ENCODE assay signal across 10 mouse cellular contexts in genomic region chr13:98587639-98588038, GRCm38 (mm10). TPM values are rescaled to one million over a fixed set of nuclear protein-coding genes. Genes with fewer than 3 reads are reported as not detected.
A peak's percentile ranks its signal among the peaks of the same experiment; 100 is the strongest.
DNase-seq lines count a peak whose midpoint lies in the region; ATAC-seq and TF ChIP-seq lines count a peak whose summit lies in the region.
"Had no signal": no experiment of that assay in that cellular context is flagged by ENCODE, and none has a peak within 500 bp of the region (broad histone marks: within the 10 kb centered on the region; RNA-seq: fewer than 3 reads in every experiment).

No protein-coding gene starts in this region.

- 0 out of 2 replicates have a peak, but pooled peaks cover 4% of the 10 kb centered on the region for H3K27me3 ChIP-seq in intestine, embryonic 15.5 days (replicated peaks)
- H3K27me3 ChIP-seq in midbrain, embryonic 16.5 days (ENCODE audit: control insufficient read depth, insufficient read depth, low read depth, low read length) = peaks cover 63% of the 10 kb centered on the region
- H3K27me3 ChIP-seq in liver, postnatal 0 days (ENCODE audit: insufficient read depth, low read length) = peaks cover 55% of the 10 kb centered on the region

- peak overlapping the region; percentile 35 for H3K4me2 ChIP-seq in intestine, embryonic 15.5 days (replicated peaks)
- H3K4me2 ChIP-seq in midbrain, embryonic 16.5 days (ENCODE audit: low read length) = peak overlapping the region; percentile 14
- H3K4me2 ChIP-seq in liver, postnatal 0 days (ENCODE audit: low read depth, low read length) = no peak overlapping the region

- H3K27ac ChIP-seq in intestine, embryonic 15.5 days = peak overlapping the region; percentile 23; the same call in 1 of the 2 replicates
- H3K27ac ChIP-seq in midbrain, embryonic 16.5 days (ENCODE audit: low read length) = no peak overlapping the region
- H3K27ac ChIP-seq in liver, postnatal 0 days (ENCODE audit: low read depth) = no peak overlapping the region

- TF ChIP-seq CTCF in brain, embryonic 14.5 days (IDR thresholded peaks at IDR 0.05; ENCODE audit: borderline replicate concordance, extremely low read depth, insufficient read depth, insufficient read length) = peak; percentile 23; the same call in 1 of the 2 replicates
- no peak for TF ChIP-seq CTCF in liver, postnatal 0 days (IDR thresholded peaks at IDR 0.05; ENCODE audit: low read depth)

- H3K9me3 ChIP-seq in intestine, embryonic 15.5 days = no peaks in the 10 kb centered on the region
- no peaks in the 10 kb centered on the region for H3K9me3 ChIP-seq in midbrain, embryonic 16.5 days (replicated peaks; ENCODE audit: control insufficient read depth, low read length, poor library complexity, severe bottlenecking)
- H3K9me3 ChIP-seq in liver, postnatal 0 days (ENCODE audit: low read length) = no peaks in the 10 kb centered on the region
- H3K9me3 ChIP-seq: megakaryocyte, embryonic 14.5 days had no signal

- peaks cover 24% of the 10 kb centered on the region for H3K4me1 ChIP-seq in intestine, embryonic 15.5 days (replicated peaks)
- H3K4me1 ChIP-seq in midbrain, embryonic 16.5 days (ENCODE audit: control insufficient read depth, insufficient read depth, low read length) = peaks cover 9% of the 10 kb centered on the region
- H3K4me1 ChIP-seq in liver, postnatal 0 days (ENCODE audit: insufficient read depth) = peaks cover 8% of the 10 kb centered on the region

- DNase-seq in kidney, adult 11 months = peak; percentile 18
- no peak for DNase-seq in kidney, adult 18-20 months
- DNase-seq in brain, embryonic 14.5 days (ENCODE audit: low read depth) = peak; percentile 59
- DNase-seq in urinary bladder, postnatal 36 days (ENCODE audit: low spot score in 2 of 2) = no peak
- no peak for DNase-seq in liver, postnatal 0 days
- no peak for DNase-seq in urinary bladder, adult 2 months (ENCODE audit: low spot score)

- TF ChIP-seq EP300 in liver, postnatal 0 days (IDR thresholded peaks at IDR 0.05; ENCODE audit: low read depth) = no peak

- 12% methylated on average over 14 of the region's 14 CpGs for WGBS in intestine, embryonic 15.5 days
- WGBS in midbrain, embryonic 16.5 days = 2% methylated on average over 14 of the region's 14 CpGs
- 9% methylated on average over 14 of the region's 14 CpGs for WGBS in liver, postnatal 0 days (ENCODE audit: insufficient replicate concordance)

- ATAC-seq in intestine, embryonic 15.5 days = 0 out of 2 replicates have a peak, but pooled peaks have one; percentile 14
- ATAC-seq in midbrain, embryonic 16.5 days = peak; percentile 49; the same call in 1 of the 2 replicates
- ATAC-seq in liver, postnatal 0 days = no peak

- H3K4me3 ChIP-seq in intestine, embryonic 15.5 days (replicated peaks) = 0 out of 2 replicates have a peak overlapping the region, but pooled peaks have one; percentile 4
- H3K4me3 ChIP-seq in midbrain, embryonic 16.5 days (ENCODE audit: low read depth, low read length) = no peak overlapping the region
- H3K4me3 ChIP-seq in liver, postnatal 0 days (ENCODE audit: low read depth, low read length) = no peak overlapping the region
- H3K4me3 ChIP-seq: megakaryocyte, embryonic 14.5 days had no signal

- no peaks in the 10 kb centered on the region for H3K36me3 ChIP-seq in intestine, embryonic 15.5 days
- no peaks in the 10 kb centered on the region for H3K36me3 ChIP-seq in midbrain, embryonic 16.5 days (ENCODE audit: control insufficient read depth, insufficient read depth, low read length)
- H3K36me3 ChIP-seq in liver, postnatal 0 days (replicated peaks; ENCODE audit: insufficient read depth, low read length) = no peaks in the 10 kb centered on the region

- no peak for TF ChIP-seq POLR2A in brain, embryonic 14.5 days (IDR thresholded peaks at IDR 0.05; ENCODE audit: borderline replicate concordance, extremely low read depth, insufficient read depth, insufficient read length, poor library complexity, severe bottlenecking)

- H3K9ac ChIP-seq in intestine, embryonic 15.5 days = no peak overlapping the region
- H3K9ac ChIP-seq in midbrain, embryonic 16.5 days (ENCODE audit: low read depth, low read length) = no peak overlapping the region
- H3K9ac ChIP-seq in liver, postnatal 0 days (replicated peaks) = no peak overlapping the region

RNA-seq across cellular contexts. Expression of gene Tmem174, which starts 49.6 kb away (rescaled TPM):
- not detected in 2 replicates for polyA plus RNA-seq in brain, embryonic 14.5 days (2012; rRNA removed)
- 0.06 and 0.09 TPM in 2 replicates for polyA plus RNA-seq in intestine, embryonic 15.5 days (2015; fragmentation: Nextera tagmentation; extraction: Ambion mirVana)
- polyA plus RNA-seq in midbrain, embryonic 16.5 days (2015; fragmentation: Nextera tagmentation; extraction: Ambion mirVana) = not detected in 2 replicates
- polyA plus RNA-seq in liver, postnatal 0 days (2015; fragmentation: Nextera tagmentation; extraction: Ambion mirVana) = not detected in 2 replicates
- 0.03 TPM in 1 of 2 replicates, not detected in the other for polyA plus RNA-seq in urinary bladder, adult 2 months (2012; rRNA removed)
- polyA plus RNA-seq: gonadal fat pad, adult 2 months had no signal

Comparison
In these comparisons a context has a peak if more than half of its experiments do, and no peak if none do; other contexts are left out.
1. DNase-seq: peak in kidney, adult 11 months (single experiment) and brain, embryonic 14.5 days (single experiment); none in kidney, adult 18-20 months (single experiment), urinary bladder, postnatal 36 days (0 of 2), liver, postnatal 0 days (single experiment) and urinary bladder, adult 2 months (single experiment).